Mouse (Mus musculus) v-Abl transformed pro-B cells (cell line): ENCODE measurements around the gene Gm9049.
"Not testable (repeated sequence)": the region's sequence is repeated elsewhere in the genome, so short reads cannot be mapped to it uniquely, and the experiment has no call there.

Experiments used
- in situ Hi-C, 2 experiments: fragments of 400-800 bp; cut with MboI; formaldehyde crosslinking; loops; one replicate each; pipeline ENCODE4 v1.15.1; 2025; ENCODE audit not compliant: unreplicated experiment in 2 of 2

Gm9049 gene

DNA sequence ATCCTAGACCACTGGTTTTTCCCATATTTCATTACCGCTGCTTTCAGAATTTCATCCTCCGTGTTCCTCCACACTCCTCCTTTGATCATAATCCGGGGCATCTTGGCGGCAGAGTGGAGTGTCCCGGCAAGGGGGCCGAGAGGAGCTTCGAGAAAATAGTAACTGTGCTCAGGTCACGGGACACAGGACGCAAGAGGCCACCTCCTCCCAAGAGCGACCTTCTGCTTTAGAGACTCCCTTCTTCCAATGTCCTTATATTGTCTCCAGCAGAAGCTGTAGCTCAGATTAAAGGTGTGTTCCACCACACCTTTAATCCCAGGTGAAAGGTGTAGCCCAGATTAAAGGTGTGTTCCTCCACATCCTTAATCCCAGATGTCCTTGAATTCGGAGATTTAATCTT, at the start of gene Gm9049:
Gm9049 (minus strand) TSS at position 101 of the 400 bp plus-strand sequence.
- in situ Hi-C loops, result not testable (repeated sequence)

GRCm38 (mm10) chr10:118399917-118400316, 46.0 kb upstream of the Gm9049 start:
- in situ Hi-C loops, result no loop called here

GRCm38 (mm10) chr10:118370443-118370842, 16.5 kb upstream of the Gm9049 start:
- in situ Hi-C loops, result no loop called here

GRCm38 (mm10) chr10:118369518-118369917, 15.6 kb upstream of the Gm9049 start:
- in situ Hi-C loops, result no loop called here

- in situ Hi-C loops, result not testable (repeated sequence)
Measured at GRCm38 (mm10) chr10:118348579-118348978, 5.3 kb downstream of the Gm9049 start, which contains the start of gene Gm9048. TSS of gene Gm9048 (minus strand) at chr10:118348679.

DNA sequence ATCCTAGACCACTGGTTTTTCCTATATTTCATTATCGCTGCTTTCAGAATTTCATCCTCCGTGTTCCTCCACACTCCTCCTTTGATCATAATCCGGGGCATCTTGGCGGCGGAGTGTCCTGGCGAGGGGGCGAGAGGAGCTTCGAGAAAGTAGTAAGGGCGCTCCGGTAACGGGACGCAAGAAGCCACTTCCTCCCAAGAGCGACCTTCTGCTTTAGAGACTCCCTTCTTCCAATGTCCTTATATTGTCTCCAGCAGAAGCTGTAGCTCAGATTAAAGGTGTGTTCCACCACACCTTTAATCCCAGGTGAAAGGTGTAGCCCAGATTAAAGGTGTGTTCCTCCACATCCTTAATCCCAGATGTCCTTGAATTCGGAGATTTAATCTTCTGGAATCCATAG, 10.8 kb downstream of the Gm9049 start, which contains the start of gene Gm9046:
Gm9046 (minus strand) TSS at position 101 of the 400 bp plus-strand sequence.
- in situ Hi-C loops, result not testable (repeated sequence)

- in situ Hi-C loops, result not testable (repeated sequence)
Measured at GRCm38 (mm10) chr10:118337731-118338130, 16.2 kb downstream of the Gm9049 start, which contains the start of gene Gm9045. TSS of gene Gm9045 (minus strand) at chr10:118337831.

GRCm38 (mm10) chr10:118332308-118332707, 21.6 kb downstream of the Gm9049 start, which contains the start of gene Gm9044:
TSS of gene Gm9044 (minus strand) at chr10:118332408.
- in situ Hi-C loops, result not testable (repeated sequence)

GRCm38 (mm10) chr10:118326869-118327268, 27.0 kb downstream of the Gm9049 start, which contains the start of gene Gm9040:
TSS of gene Gm9040 (minus strand) at chr10:118326969.
- in situ Hi-C loops, result not testable (repeated sequence)

- in situ Hi-C loops, result no loop called here
Measured at GRCm38 (mm10) chr10:118319024-118319423, 34.9 kb downstream of the Gm9049 start.

DNA sequence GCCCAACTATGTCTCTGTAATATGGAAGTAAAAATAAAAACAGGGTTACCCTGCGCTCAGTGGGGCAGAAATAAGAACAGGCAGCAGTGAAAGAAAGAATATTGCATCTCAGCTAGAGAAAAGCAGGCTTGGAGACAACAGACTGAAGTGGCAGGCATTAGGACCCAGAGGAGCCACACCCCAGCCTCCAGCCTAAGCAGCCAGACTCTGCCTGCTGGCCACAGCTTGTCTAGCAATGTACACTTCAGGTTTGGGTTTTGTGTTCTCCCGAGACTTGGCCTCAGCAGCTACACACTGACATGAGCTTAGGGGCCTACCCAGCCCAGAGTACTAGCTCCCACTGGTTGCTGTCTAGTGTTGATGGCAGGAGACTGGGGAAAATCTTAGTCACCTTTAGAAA, 51.8 kb downstream of the Gm9049 start:
- in situ Hi-C loops, result not testable (repeated sequence)
